Comparison of ENCODE assay signal across 20 mouse cellular contexts in the genomic region with DNA sequence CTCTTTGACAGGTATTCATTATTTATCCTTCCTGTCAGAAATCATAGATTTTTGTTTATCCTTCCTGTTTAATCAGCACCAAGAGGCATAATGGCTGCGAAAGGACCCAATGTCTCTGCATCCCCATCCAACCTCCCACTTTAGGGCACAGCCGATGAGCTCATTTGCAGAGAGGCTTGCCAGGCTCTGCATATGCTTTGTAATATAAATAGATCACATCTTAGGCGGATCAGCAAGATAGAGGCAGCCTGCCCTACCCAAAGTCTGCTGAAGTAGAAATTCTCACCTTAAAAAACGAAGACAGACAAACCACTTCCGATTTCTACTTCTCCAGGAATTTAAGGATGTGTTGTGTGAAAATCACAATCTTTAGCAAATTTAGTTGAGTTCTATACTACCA. TPM values are rescaled to one million over a fixed set of nuclear protein-coding genes. Genes with fewer than 3 reads are reported as not detected.
A peak's percentile ranks its signal among the peaks of the same experiment; 100 is the strongest.
DNase-seq lines count a peak whose midpoint lies in the region; TF ChIP-seq lines count a peak whose summit lies in the region.
"Had no signal": no experiment of that assay in that cellular context is flagged by ENCODE, and none has a peak within 500 bp of the region (broad histone marks: within the 10 kb centered on the region; RNA-seq: fewer than 3 reads in every experiment).

No protein-coding gene starts in this region.

- no peak for TF ChIP-seq POLR2A in kidney, adult 2 months (IDR thresholded peaks at IDR 0.05; ENCODE audit: low read depth, low read length)

- DNase-seq in layer of hippocampus, adult 2 months (ENCODE audit: low spot score in 2 of 2): peak; percentile 8 to 17
- no peak for DNase-seq in layer of hippocampus, postnatal 36 days
- DNase-seq in cerebellum, adult 11-12 months: peak; percentile 17
- DNase-seq in cerebellum, postnatal 25 days: peak; percentile 29 to 52
- peak; percentile 33 to 54 for DNase-seq in right cerebral cortex, postnatal 10 days (ENCODE audit: low spot score in 2 of 2)
- no peak for DNase-seq in kidney, adult 2 months
- no peak for DNase-seq in MN1 (ENCODE audit: low spot score)
- DNase-seq in thymus, postnatal 36 days: no peak
- DNase-seq: B cell, adult 2 months; gastrocnemius, adult 2 months; kidney, adult 18-20 months; lung, postnatal 14 days had no signal

- no peak overlapping the region for H3K27ac ChIP-seq in layer of hippocampus, adult 2 months
- no peak overlapping the region for H3K27ac ChIP-seq in kidney, adult 2 months (ENCODE audit: insufficient read depth, low read depth, low read length)
- H3K27ac ChIP-seq: embryonic facial prominence, embryonic 15.5 days; forebrain, embryonic 12.5 days; gastrocnemius, adult 2 months; hindbrain, embryonic 15.5 days; neural tube, embryonic 13.5 days had no signal

- no peaks in the 10 kb centered on the region for H3K4me1 ChIP-seq in kidney, adult 2 months (ENCODE audit: control insufficient read depth, insufficient read depth, low read length)
- H3K4me1 ChIP-seq: embryonic facial prominence, embryonic 15.5 days; forebrain, embryonic 12.5 days; hindbrain, embryonic 15.5 days; neural tube, embryonic 13.5 days had no signal

- H3K27me3 ChIP-seq in kidney, adult 2 months (replicated peaks; ENCODE audit: control insufficient read depth, insufficient read depth, low read length): no peaks in the 10 kb centered on the region
- H3K27me3 ChIP-seq: embryonic facial prominence, embryonic 15.5 days had no signal

- no peak for TF ChIP-seq CTCF in layer of hippocampus, adult 2 months (conservative IDR thresholded peaks at IDR 0.05)
- TF ChIP-seq CTCF in kidney, adult 2 months (conservative IDR thresholded peaks at IDR 0.05; ENCODE audit: insufficient read depth, insufficient read length, low read depth, low read length): no peak

- no peak overlapping the region for H3K4me3 ChIP-seq in layer of hippocampus, adult 2 months
- H3K4me3 ChIP-seq in kidney, adult 2 months (ENCODE audit: insufficient read depth, low read depth, low read length): no peak overlapping the region
- H3K4me3 ChIP-seq: embryonic facial prominence, embryonic 15.5 days; forebrain, embryonic 12.5 days; gastrocnemius, adult 2 months; hindbrain, embryonic 15.5 days; neural tube, embryonic 13.5 days had no signal

- H3K36me3 ChIP-seq in kidney, adult 2 months (ENCODE audit: control insufficient read depth, insufficient read depth, low read length): no peaks in the 10 kb centered on the region
- H3K36me3 ChIP-seq: embryonic facial prominence, embryonic 15.5 days; forebrain, embryonic 12.5 days; hindbrain, embryonic 15.5 days; neural tube, embryonic 13.5 days had no signal

- 90% methylated on average over 5 of the region's 5 CpGs for WGBS in kidney, adult 2 months

RNA-seq across cellular contexts. Expression of a gene that starts 7.8 kb away (rescaled TPM):
- 10 to 100 TPM; 52.6 to 53.1 TPM for total RNA-seq in layer of hippocampus, adult 2 months (2021)
- 10 to 100 TPM; 49.2 to 54.4 TPM for total RNA-seq in layer of hippocampus, postnatal 36 days (2021)
- 0.25 and 0.31 TPM in 2 replicates for polyA plus RNA-seq in kidney, adult 2 months (2012; rRNA removed)
- total RNA-seq: heart, adult 8-10 months; heart, postnatal 25 days; monocyte, adult 5-6 weeks had no signal
- polyA plus RNA-seq: liver, embryonic 16.5 days had no signal

Comparison
In these comparisons a context has a peak if more than half of its experiments do, and no peak if none do; other contexts are left out.
1. DNase-seq: peak in layer of hippocampus, adult 2 months (2 of 2), cerebellum, adult 11-12 months (single experiment), cerebellum, postnatal 25 days (2 of 2) and right cerebral cortex, postnatal 10 days (2 of 2); none in layer of hippocampus, postnatal 36 days (0 of 2), kidney, adult 2 months (single experiment), MN1 (single experiment) and thymus, postnatal 36 days (0 of 2).